Mouse (Mus musculus) midbrain, embryonic 12.5 days (tissue): Measurements from ENCODE around the gene Rpap2. TPM values are rescaled to one million over a fixed set of nuclear protein-coding genes. Genes with fewer than 3 reads are reported as not detected.

ENCODE experiments used
- ATAC-seq: fragments of 200-750 bp; cut with Nextera tagmentation; 2 replicates; pipeline ENCODE4 v1.8.0; 2017; ENCODE audit warnings: low read depth, moderate TSS enrichment, moderate library complexity; ENCODE audit not compliant: low FRiP score
- H3K27ac ChIP-seq: fragments of 300-500 bp; sonication (generic); replicated peaks from 2 replicates; pipeline ENCODE4 v1.5.1; 2016; ENCODE audit warnings: mild to moderate bottlenecking
- H3K27me3 ChIP-seq: fragments of 300-500 bp; sonication (generic); 2 replicates; pipeline ENCODE4 v1.6.1; 2016; ENCODE audit warnings: mild to moderate bottlenecking
- H3K36me3 ChIP-seq: fragments of 300-500 bp; sonication (generic); 2 replicates; pipeline ENCODE4 v1.6.1; 2016
- H3K4me1 ChIP-seq: fragments of 300-500 bp; sonication (generic); 2 replicates; pipeline ENCODE4 v1.6.1; 2016
- H3K4me2 ChIP-seq: fragments of 300-500 bp; sonication (generic); replicated peaks from 2 replicates; pipeline ENCODE4 v1.6.1; 2016; ENCODE audit warnings: mild to moderate bottlenecking, moderate library complexity
- H3K4me3 ChIP-seq: fragments of 300-500 bp; sonication (generic); 2 replicates; pipeline ENCODE4 v1.5.1; 2016; ENCODE audit warnings: mild to moderate bottlenecking
- H3K9ac ChIP-seq: fragments of 300-500 bp; sonication (generic); replicated peaks from 2 replicates; pipeline ENCODE4 v1.6.1; 2016; ENCODE audit warnings: mild to moderate bottlenecking, moderate library complexity
- H3K9me3 ChIP-seq: fragments of 300-500 bp; sonication (generic); 2 replicates; pipeline ENCODE4 v1.6.1; 2016; ENCODE audit warnings: mild to moderate bottlenecking
- WGBS: fragments of 180-500 bp; shearing (Covaris S2); methylation state at CpG from one replicate; pipeline ENCODE4 v1.1.7; 2016; 5-methylcytosine and 5-hydroxymethylcytosine counted together
- polyA plus RNA-seq: library from polyadenylated mRNA; unstranded; fragments of >200 nt; fragmentation: Nextera tagmentation; extraction: Ambion mirVana; gene quantifications from 2 replicates; pipeline ENCODE4 v1.2.1, GENCODE M21; 2016

Gene Rpap2
- polyA plus RNA-seq, 1 experiment from 2014 or later, result 21.5 TPM

GRCm38 (mm10) chr5:107687592-107688498 lies 90.7 kb downstream of the Rpap2 start:
- Histone ChIP-seq H3K9ac (peak overlapping the region; percentile 46), H3K27ac (peak overlapping the region; percentile 35), H3K4me3 (peak overlapping the region; percentile 45), H3K4me2 (peak overlapping the region; percentile 68), H3K4me1 (0 out of 2 replicates have a peak, but pooled peaks cover 2% of the 10 kb centered on the region), H3K36me3 (no peaks in the 10 kb centered on the region), H3K9me3 (no peaks in the 10 kb centered on the region), H3K27me3 (peaks cover 18% of the 10 kb centered on the region)
- peak; percentile 95 for ATAC-seq
- WGBS, result 15% methylated on average over 46 of the region's 46 CpGs

GRCm38 (mm10) chr5:107688499-107688866 lies 91.3 kb downstream of the Rpap2 start:
- Histone ChIP-seq H3K4me2 (peak overlapping the region; percentile 68), H3K27me3 (peaks cover 18% of the 10 kb centered on the region), H3K4me3 (peak overlapping the region; percentile 45), H3K4me1 (0 out of 2 replicates have a peak, but pooled peaks cover 2% of the 10 kb centered on the region), H3K9me3 (no peaks in the 10 kb centered on the region), H3K36me3 (no peaks in the 10 kb centered on the region), H3K27ac (peak overlapping the region; percentile 35), H3K9ac (peak overlapping the region; percentile 46)
- 25% methylated on average over 9 of the region's 9 CpGs for WGBS
- peak; percentile 50 for ATAC-seq

GRCm38 (mm10) chr5:107695019-107695418 lies 97.8 kb downstream of the Rpap2 start:
- H3K27ac ChIP-seq, result no peak overlapping the region
- ATAC-seq, result no peak
- no peaks in the 10 kb centered on the region for H3K4me1 ChIP-seq
- WGBS, result 85% methylated on average over 3 of the region's 3 CpGs
- no peaks in the 10 kb centered on the region for H3K9me3 ChIP-seq
- H3K4me3 ChIP-seq, result no peak overlapping the region
- H3K4me2 ChIP-seq, result no peak overlapping the region
- no peak overlapping the region for H3K9ac ChIP-seq
- no peaks in the 10 kb centered on the region for H3K27me3 ChIP-seq
- no peaks in the 10 kb centered on the region for H3K36me3 ChIP-seq

- Histone ChIP-seq H3K4me3 (no peak overlapping the region), H3K4me2 (no peak overlapping the region), H3K27ac (no peak overlapping the region), H3K9ac (no peak overlapping the region), H3K27me3 (no peaks in the 10 kb centered on the region), H3K9me3 (no peaks in the 10 kb centered on the region), H3K4me1 (no peaks in the 10 kb centered on the region), H3K36me3 (no peaks in the 10 kb centered on the region)
- 83% methylated on average over 8 of the region's 8 CpGs for WGBS
- no peak for ATAC-seq
These were observed 101.7 kb downstream of the Rpap2 start for GRCm38 (mm10) chr5:107698888-107699287.

- no peak overlapping the region for H3K9ac ChIP-seq
These were observed 103.7 kb downstream of the Rpap2 start for GRCm38 (mm10) chr5:107700873-107701272.

GRCm38 (mm10) chr5:107701658-107702057 lies 104.5 kb downstream of the Rpap2 start:
- Histone ChIP-seq H3K36me3 (no peaks in the 10 kb centered on the region), H3K4me2 (no peak overlapping the region), H3K27ac (no peak overlapping the region), H3K4me1 (no peaks in the 10 kb centered on the region), H3K27me3 (no peaks in the 10 kb centered on the region), H3K9me3 (no peaks in the 10 kb centered on the region), H3K4me3 (no peak overlapping the region), H3K9ac (no peak overlapping the region)
- no peak for ATAC-seq
- 89% methylated on average over 9 of the region's 9 CpGs for WGBS

More at GRCm38 (mm10) chr5:107700873-107701272, 103.7 kb downstream of the Rpap2 start:
- no peaks in the 10 kb centered on the region for H3K27me3 ChIP-seq
- no peak overlapping the region for H3K27ac ChIP-seq
- no peaks in the 10 kb centered on the region for H3K4me1 ChIP-seq
- ATAC-seq, result no peak
- no peak overlapping the region for H3K4me3 ChIP-seq
- WGBS, result 94% methylated on average over 10 of the region's 10 CpGs
- H3K9me3 ChIP-seq, result no peaks in the 10 kb centered on the region
- H3K4me2 ChIP-seq, result no peak overlapping the region
- H3K36me3 ChIP-seq, result no peaks in the 10 kb centered on the region

- 91% methylated on average over 6 of the region's 6 CpGs for WGBS
These were observed 106.1 kb downstream of the Rpap2 start for GRCm38 (mm10) chr5:107703207-107703763.

GRCm38 (mm10) chr5:107705756-107706155 lies 108.6 kb downstream of the Rpap2 start:
- ATAC-seq, result no peak
- no peak overlapping the region for H3K4me2 ChIP-seq
- H3K4me1 ChIP-seq, result no peaks in the 10 kb centered on the region
- no peak overlapping the region for H3K9ac ChIP-seq
- no peaks in the 10 kb centered on the region for H3K27me3 ChIP-seq
- no peaks in the 10 kb centered on the region for H3K36me3 ChIP-seq
- WGBS, result 87% methylated on average over 4 of the region's 4 CpGs
- H3K4me3 ChIP-seq, result no peak overlapping the region
- no peak overlapping the region for H3K27ac ChIP-seq
- no peaks in the 10 kb centered on the region for H3K9me3 ChIP-seq

More at GRCm38 (mm10) chr5:107703207-107703763, 106.1 kb downstream of the Rpap2 start:
- Histone ChIP-seq H3K36me3 (no peaks in the 10 kb centered on the region), H3K4me2 (no peak overlapping the region), H3K27me3 (no peaks in the 10 kb centered on the region), H3K4me3 (no peak overlapping the region), H3K9ac (no peak overlapping the region), H3K27ac (no peak overlapping the region), H3K4me1 (no peaks in the 10 kb centered on the region), H3K9me3 (no peaks in the 10 kb centered on the region)
- ATAC-seq, result no peak

- Histone ChIP-seq H3K4me2 (no peak overlapping the region), H3K9ac (no peak overlapping the region), H3K4me1 (no peaks in the 10 kb centered on the region), H3K9me3 (no peaks in the 10 kb centered on the region), H3K27me3 (no peaks in the 10 kb centered on the region; the same call in 1 of the 2 replicates), H3K4me3 (no peak overlapping the region), H3K36me3 (no peaks in the 10 kb centered on the region), H3K27ac (no peak overlapping the region)
- WGBS, result 84% methylated on average over 1 of the region's 1 CpGs
- ATAC-seq, result no peak
These were observed 109.1 kb downstream of the Rpap2 start for GRCm38 (mm10) chr5:107706262-107706661.

- no peak overlapping the region for H3K27ac ChIP-seq
- H3K9me3 ChIP-seq, result no peaks in the 10 kb centered on the region
- H3K27me3 ChIP-seq, result no peaks in the 10 kb centered on the region; the same call in 1 of the 2 replicates
- H3K4me1 ChIP-seq, result no peaks in the 10 kb centered on the region
- H3K9ac ChIP-seq, result no peak overlapping the region
- no peaks in the 10 kb centered on the region for H3K36me3 ChIP-seq
- WGBS, result 91% methylated on average over 8 of the region's 8 CpGs
- no peak overlapping the region for H3K4me2 ChIP-seq
- no peak for ATAC-seq
- no peak overlapping the region for H3K4me3 ChIP-seq
These were observed 111.1 kb downstream of the Rpap2 start for GRCm38 (mm10) chr5:107708124-107708797.
